Mouse (Mus musculus) stomach, postnatal 0 days (tissue): Measurements from ENCODE around the gene Catsperz. TPM values are rescaled to one million over a fixed set of nuclear protein-coding genes. Genes with fewer than 3 reads are reported as not detected.

Source experiments
- ATAC-seq: fragments of 200-750 bp; cut with Nextera tagmentation; 2 replicates; pipeline ENCODE4 v1.8.0; 2017; ENCODE audit not compliant: low FRiP score, low TSS enrichment
- DNase-seq: peaks from one replicate; pipeline ENCODE4 v3.0.0-alpha.2; 2016; ENCODE audit warnings: low spot score
- H3K27ac ChIP-seq: fragments of 300-500 bp; sonication (generic); replicated peaks from 2 replicates; pipeline ENCODE4 v1.5.1; 2014; ENCODE audit warnings: mild to moderate bottlenecking, control low read depth
- H3K27me3 ChIP-seq: fragments of 300-500 bp; sonication (generic); 2 replicates; pipeline ENCODE4 v1.6.1; 2014; ENCODE audit warnings: low read length; ENCODE audit not compliant: control insufficient read depth, insufficient read depth
- H3K36me3 ChIP-seq: fragments of 300-500 bp; sonication (generic); 2 replicates; pipeline ENCODE4 v1.6.1; 2014; ENCODE audit warnings: low read length, mixed read lengths; ENCODE audit not compliant: control insufficient read depth, insufficient read depth
- H3K4me1 ChIP-seq: fragments of 300-500 bp; sonication (generic); replicated peaks from 2 replicates; pipeline ENCODE4 v1.6.1; 2014; ENCODE audit warnings: antibody characterized with exemption; ENCODE audit not compliant: control insufficient read depth, insufficient read depth
- H3K4me2 ChIP-seq: fragments of 300-500 bp; sonication (generic); replicated peaks from 2 replicates; pipeline ENCODE4 v1.6.1; 2014; ENCODE audit warnings: low read depth, mild to moderate bottlenecking, control low read depth, moderate library complexity
- H3K4me3 ChIP-seq: fragments of 300-500 bp; sonication (generic); 2 replicates; pipeline ENCODE4 v1.5.1; 2014; ENCODE audit warnings: low read depth, low read length, control low read depth
- H3K9ac ChIP-seq: fragments of 300-500 bp; sonication (generic); 2 replicates; pipeline ENCODE4 v1.6.1; 2014; ENCODE audit warnings: mild to moderate bottlenecking, low read length, control low read depth, mixed read lengths
- H3K9me3 ChIP-seq: fragments of 300-500 bp; sonication (generic); 2 replicates; pipeline ENCODE4 v1.6.1; 2016; ENCODE audit warnings: low read length; ENCODE audit not compliant: control insufficient read depth
- CTCF ChIP-seq: IDR thresholded peaks from 2 replicates; pipeline ENCODE4 v1.5.1; 2016; ENCODE audit warnings: antibody characterized with exemption, low read depth, mild to moderate bottlenecking, moderate library complexity
- EP300 ChIP-seq: optimal IDR thresholded peaks from 2 replicates; pipeline ENCODE3; 2016; ENCODE audit warnings: antibody characterized with exemption
- whole genome bisulfite sequencing: fragments of 180-500 bp; shearing (Covaris S2); extraction: QIAGEN DNeasy Blood & Tissue Kit; methylation state at CpG from one replicate; pipeline ENCODE4 v1.1.7; 2014; 5-methylcytosine and 5-hydroxymethylcytosine counted together
- polyA plus RNA-seq: library from polyadenylated mRNA; unstranded; fragments of >200 nt; fragmentation: Nextera tagmentation; extraction: Ambion mirVana; gene quantifications from 2 replicates; pipeline ENCODE4 v1.2.1, GENCODE M21; 2015

The Catsperz gene
- polyA plus RNA-seq, 1 experiment from 2014 or later, result 4.5 TPM

GRCm38 (mm10) chr19:6942764-6943163 lies 17.6 kb upstream of the Catsperz start:
- H3K27me3 ChIP-seq, result no peaks in the 10 kb centered on the region
- no peak for ATAC-seq

GRCm38 (mm10) chr19:6942249-6942691 lies 17.1 kb upstream of the Catsperz start, which contains the start of gene Gpr137:
Gene Gpr137, minus strand, starts transcription at chr19:6942480.
- peak within 1 kb of the TSS; percentile 98 for H3K27ac ChIP-seq
- peaks cover 5% of the 10 kb centered on the region; the same call in 1 of the 2 replicates for H3K4me1 ChIP-seq
- H3K9me3 ChIP-seq, result no peaks in the 10 kb centered on the region
- peak within 1 kb of the TSS; percentile 98 for H3K4me2 ChIP-seq
- WGBS, result under 1% methylated on average over 27 of the region's 27 CpGs
- peak; percentile 90 for ATAC-seq
- peak within 1 kb of the TSS; percentile 80 for H3K9ac ChIP-seq
- H3K36me3 ChIP-seq, result peaks cover 2% of the 10 kb centered on the region; the same call in 1 of the 2 replicates
- no peak for TF ChIP-seq EP300
- no peak; the same call in 1 of the 2 replicates for TF ChIP-seq CTCF
- DNase-seq, result peak; percentile 97
- H3K27me3 ChIP-seq, result no peaks in the 10 kb centered on the region
- peak within 1 kb of the TSS; percentile 64 for H3K4me3 ChIP-seq

More at GRCm38 (mm10) chr19:6942764-6943163, 17.6 kb upstream of the Catsperz start:
- no peak for TF ChIP-seq EP300
- Histone ChIP-seq H3K4me3 (peak overlapping the region; percentile 64), H3K4me2 (peak overlapping the region; percentile 98), H3K4me1 (peaks cover 5% of the 10 kb centered on the region; the same call in 1 of the 2 replicates), H3K9me3 (no peaks in the 10 kb centered on the region), H3K36me3 (peaks cover 2% of the 10 kb centered on the region; the same call in 1 of the 2 replicates), H3K9ac (peak overlapping the region; percentile 80), H3K27ac (peak overlapping the region; percentile 98)
- 23% methylated on average over 5 of the region's 5 CpGs for WGBS
- no peak for DNase-seq

GRCm38 (mm10) chr19:6941372-6942248 lies 16.4 kb upstream of the Catsperz start, which contains the start of gene Bad:
Gene Bad, plus strand, starts transcription at chr19:6941861.
- H3K9ac ChIP-seq, result peak within 1 kb of the TSS; percentile 80
- TF ChIP-seq CTCF (peak; percentile 48), EP300 (peak; percentile 66)
- no peaks in the 10 kb centered on the region for H3K27me3 ChIP-seq
- no peaks in the 10 kb centered on the region for H3K9me3 ChIP-seq
- H3K36me3 ChIP-seq, result peaks cover 2% of the 10 kb centered on the region; the same call in 1 of the 2 replicates
- peak within 1 kb of the TSS; percentile 98 for H3K27ac ChIP-seq
- WGBS, result under 1% methylated on average over 77 of the region's 83 CpGs
- DNase-seq (peak; percentile 97), ATAC-seq (peak; percentile 72)
- H3K4me2 ChIP-seq, result peak within 1 kb of the TSS; percentile 98
- H3K4me3 ChIP-seq, result peak within 1 kb of the TSS; percentile 64
- H3K4me1 ChIP-seq, result peaks cover 5% of the 10 kb centered on the region; the same call in 1 of the 2 replicates

GRCm38 (mm10) chr19:6940396-6941351 lies 15.5 kb upstream of the Catsperz start:
- peak; percentile 3; the same call in 1 of the 2 replicates for ATAC-seq
- H3K4me2 ChIP-seq, result peak overlapping the region; percentile 98
- 21% methylated on average over 27 of the region's 29 CpGs for WGBS
- H3K27me3 ChIP-seq, result no peaks in the 10 kb centered on the region
- no peaks in the 10 kb centered on the region for H3K36me3 ChIP-seq
- H3K4me3 ChIP-seq, result peak overlapping the region; percentile 64
- peak overlapping the region; percentile 80 for H3K9ac ChIP-seq
- peak; percentile 58 for DNase-seq
- H3K9me3 ChIP-seq, result no peaks in the 10 kb centered on the region
- TF ChIP-seq CTCF (no peak), EP300 (no peak)
- peaks cover 5% of the 10 kb centered on the region; the same call in 1 of the 2 replicates for H3K4me1 ChIP-seq
- H3K27ac ChIP-seq, result peak overlapping the region; percentile 74

- TF ChIP-seq EP300 (no peak), CTCF (no peak)
- H3K27ac ChIP-seq, result no peak overlapping the region
- no peak overlapping the region for H3K4me3 ChIP-seq
- no peaks in the 10 kb centered on the region for H3K9me3 ChIP-seq
- no peak for DNase-seq
- H3K27me3 ChIP-seq, result peaks cover 1% of the 10 kb centered on the region
- no peak for ATAC-seq
- H3K4me2 ChIP-seq, result no peak overlapping the region
- H3K9ac ChIP-seq, result no peak overlapping the region
- H3K4me1 ChIP-seq, result peaks cover 5% of the 10 kb centered on the region; the same call in 1 of the 2 replicates
- WGBS, result 86% methylated on average over 20 of the region's 20 CpGs
- no peaks in the 10 kb centered on the region for H3K36me3 ChIP-seq
Measured at GRCm38 (mm10) chr19:6939106-6940002, 14.2 kb upstream of the Catsperz start.
